Mouse (Mus musculus) megakaryocyte, embryonic 14.5 days (primary cell): ENCODE data around the gene Il6ra.

ENCODE experiments used
- FLI1 ChIP-seq: IDR thresholded peaks from 2 replicates; pipeline ENCODE4 v1.6.1; 2012; ENCODE audit warnings: low read length, inconsistent platforms, mixed read lengths
- GATA1 ChIP-seq: IDR thresholded peaks from 3 replicates; pipeline ENCODE4 v1.6.1; 2012; ENCODE audit warnings: mixed read lengths, low read length, inconsistent platforms, borderline replicate concordance

DNA sequence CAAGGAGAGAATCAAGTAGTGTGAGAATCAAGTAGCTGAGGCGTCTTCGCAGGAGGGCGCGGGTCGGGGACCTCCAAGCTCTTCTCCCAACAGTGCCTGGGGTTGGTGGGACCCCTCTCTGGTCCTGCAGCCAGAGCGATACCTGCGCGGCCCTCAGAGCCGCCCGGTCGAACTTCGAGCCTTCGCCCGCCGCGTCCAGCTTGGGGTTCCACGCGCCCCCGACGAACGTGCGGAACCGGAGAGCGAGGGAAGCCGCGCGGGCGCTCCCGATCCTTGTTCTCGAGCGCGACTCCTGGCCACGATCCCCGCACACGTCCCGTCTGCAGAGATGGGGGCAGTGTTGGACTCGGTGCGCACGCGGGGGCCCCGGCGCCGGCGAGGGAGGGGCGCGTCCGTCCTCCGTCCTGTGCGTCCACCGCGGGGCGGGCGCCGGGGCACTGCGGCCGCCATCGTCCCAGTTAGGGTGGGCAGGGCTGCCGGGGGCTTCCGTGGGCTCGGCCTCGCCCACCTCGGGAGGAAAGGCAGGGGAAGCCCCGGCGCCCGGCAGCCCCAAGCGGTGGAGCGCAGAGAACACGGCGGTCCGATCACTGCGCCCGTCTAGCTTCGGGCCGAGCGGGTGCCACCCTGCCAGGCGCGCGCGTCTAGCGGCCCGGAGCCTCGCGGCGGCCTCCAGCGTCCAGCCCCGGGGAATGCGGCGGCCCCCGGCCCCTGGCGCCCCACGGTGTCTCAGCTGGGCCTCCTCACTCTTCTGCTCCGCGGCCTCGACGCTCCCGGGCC, 82.0 kb downstream of the Il6ra start, which contains the start of gene She:
- no peak for TF ChIP-seq GATA1
- TF ChIP-seq FLI1, result no peak
